Mouse (Mus musculus) liver, adult 2 months (tissue): ENCODE results near the gene D430041D05Rik. TPM values are rescaled to one million over a fixed set of nuclear protein-coding genes. Genes with fewer than 3 reads are reported as not detected.

Experiments used
- DNase-seq: peaks from one replicate; pipeline ENCODE4 v3.0.0-alpha.2; 2011; ENCODE audit warnings: low read depth, low spot score; ENCODE audit errors: extremely low read depth
- H3K27ac ChIP-seq: fragments of 200-500 bp; replicated peaks from 2 replicates; pipeline ENCODE4 v1.5.1; 2012; ENCODE audit warnings: low read depth, mild to moderate bottlenecking, control low read depth, inconsistent platforms, low read length; ENCODE audit not compliant: insufficient read depth
- H3K27me3 ChIP-seq: fragments of 200-500 bp; 2 replicates; pipeline ENCODE4 v1.6.1; 2012; ENCODE audit warnings: mild to moderate bottlenecking, moderate library complexity, low read length, inconsistent platforms; ENCODE audit not compliant: control insufficient read depth, insufficient read depth
- H3K36me3 ChIP-seq: fragments of 200-500 bp; 2 replicates; pipeline ENCODE4 v1.6.1; 2012; ENCODE audit warnings: low read length, inconsistent platforms; ENCODE audit not compliant: control insufficient read depth, insufficient read depth
- H3K4me1 ChIP-seq: fragments of 200-500 bp; 2 replicates; pipeline ENCODE4 v1.6.1; 2011; ENCODE audit warnings: low read length; ENCODE audit not compliant: control insufficient read depth, insufficient read depth
- H3K4me3 ChIP-seq: fragments of 200-500 bp; 2 replicates; pipeline ENCODE4 v1.5.1; 2011; ENCODE audit warnings: low read depth, mild to moderate bottlenecking, control low read depth, low read length, moderate library complexity; ENCODE audit not compliant: insufficient read depth
- H3K79me2 ChIP-seq: fragments of 200-500 bp; 2 replicates; pipeline ENCODE4 v1.6.1; 2012; ENCODE audit warnings: inconsistent platforms, mild to moderate bottlenecking, low read length, moderate library complexity; ENCODE audit not compliant: control insufficient read depth, insufficient read depth
- H3K9ac ChIP-seq: fragments of 200-500 bp; 2 replicates; pipeline ENCODE4 v1.6.1; 2012; ENCODE audit warnings: low read depth, mild to moderate bottlenecking, control low read depth, inconsistent platforms, low read length
- CTCF ChIP-seq: fragments of 200-500 bp; IDR thresholded peaks from 2 replicates; pipeline ENCODE4 v1.5.1; 2011; ENCODE audit warnings: low read depth, low read length, control low read depth
- POLR2A ChIP-seq: fragments of 200-500 bp; IDR thresholded peaks from 2 replicates; pipeline ENCODE4 v1.6.1; 2011; ENCODE audit warnings: low read length, control low read depth; ENCODE audit not compliant: insufficient read depth; ENCODE audit errors: extremely low read depth
- WGBS: fragments of 180-500 bp; shearing (Covaris S2); methylation state at CpG from one replicate; pipeline ENCODE4 v1.1.7; 2018; 5-methylcytosine and 5-hydroxymethylcytosine counted together
- polyA plus RNA-seq: library from polyadenylated mRNA; depleted of rRNA; stranded (reverse); fragments of >200 nt; gene quantifications from 2 replicates; pipeline ENCODE4 v1.2.3, GENCODE M21; 2012
- total RNA-seq: library from RNA; depleted of rRNA; stranded (reverse); fragments of >200 nt; gene quantifications from 2 replicates; pipeline ENCODE4 v1.2.3, GENCODE M21; 2014

Gene D430041D05Rik
- total and polyA plus RNA-seq, 2 experiments, result not detected

- no peak overlapping the region for H3K4me3 ChIP-seq
- H3K27ac ChIP-seq, result no peak overlapping the region
- no peak for TF ChIP-seq POLR2A
- TF ChIP-seq CTCF, result no peak
- no peak overlapping the region for H3K9ac ChIP-seq
- H3K27me3 ChIP-seq, result no peaks in the 10 kb centered on the region
- 53% methylated on average over 4 of the region's 4 CpGs for WGBS
- no peaks in the 10 kb centered on the region for H3K36me3 ChIP-seq
- DNase-seq, result no peak
- no peaks in the 10 kb centered on the region for H3K4me1 ChIP-seq
- no peaks in the 10 kb centered on the region for H3K79me2 ChIP-seq
Observed at GRCm38 (mm10) chr2:104184296-104184695, 226.5 kb downstream of the D430041D05Rik start.

DNA sequence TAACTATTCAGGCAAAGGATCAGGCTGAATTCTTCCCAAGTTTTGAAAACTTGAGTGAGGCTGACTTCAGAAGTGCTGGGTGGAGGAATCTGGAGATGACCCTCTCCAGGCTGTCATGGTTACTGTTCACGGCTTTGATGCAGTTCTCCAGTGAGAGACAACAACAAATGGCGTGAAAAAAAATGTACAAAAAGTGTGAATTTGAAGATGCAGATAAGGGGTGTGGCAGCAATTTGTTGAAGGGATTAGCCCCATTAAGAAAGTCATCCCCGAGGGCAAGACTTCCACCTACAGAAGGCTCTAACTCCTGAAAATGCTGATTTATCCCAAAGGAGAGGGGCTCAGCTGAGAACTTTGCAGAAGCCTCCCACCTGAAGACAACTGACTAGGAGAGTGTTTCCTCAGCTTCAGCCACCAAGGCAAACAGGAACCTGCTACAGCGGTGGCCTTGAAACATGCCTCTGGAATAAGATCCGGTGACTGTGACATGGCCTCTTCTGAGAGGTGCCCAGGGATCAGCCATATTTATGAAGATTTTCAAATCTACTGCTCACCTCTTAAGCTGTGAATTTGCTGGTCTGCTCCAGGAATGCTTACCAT is 227.5 kb downstream of the D430041D05Rik start:
- Histone ChIP-seq H3K4me3 (no peak overlapping the region), H3K9ac (no peak overlapping the region), H3K36me3 (no peaks in the 10 kb centered on the region), H3K27ac (no peak overlapping the region), H3K4me1 (no peaks in the 10 kb centered on the region), H3K79me2 (no peaks in the 10 kb centered on the region), H3K27me3 (no peaks in the 10 kb centered on the region)
- TF ChIP-seq POLR2A, result no peak
- no peak for TF ChIP-seq CTCF
- WGBS, result 72% methylated on average over 5 of the region's 5 CpGs
- DNase-seq, result no peak

- WGBS, result 65% methylated on average over 8 of the region's 8 CpGs
- TF ChIP-seq CTCF, result no peak
- no peak for TF ChIP-seq POLR2A
- no peak for DNase-seq
- Histone ChIP-seq H3K79me2 (no peaks in the 10 kb centered on the region), H3K27ac (no peak overlapping the region), H3K4me1 (no peaks in the 10 kb centered on the region; the same call in 1 of the 2 replicates), H3K9ac (no peak overlapping the region), H3K27me3 (no peaks in the 10 kb centered on the region), H3K4me3 (no peak overlapping the region), H3K36me3 (no peaks in the 10 kb centered on the region)
Observed at GRCm38 (mm10) chr2:104179636-104180035, 231.2 kb downstream of the D430041D05Rik start.

DNA sequence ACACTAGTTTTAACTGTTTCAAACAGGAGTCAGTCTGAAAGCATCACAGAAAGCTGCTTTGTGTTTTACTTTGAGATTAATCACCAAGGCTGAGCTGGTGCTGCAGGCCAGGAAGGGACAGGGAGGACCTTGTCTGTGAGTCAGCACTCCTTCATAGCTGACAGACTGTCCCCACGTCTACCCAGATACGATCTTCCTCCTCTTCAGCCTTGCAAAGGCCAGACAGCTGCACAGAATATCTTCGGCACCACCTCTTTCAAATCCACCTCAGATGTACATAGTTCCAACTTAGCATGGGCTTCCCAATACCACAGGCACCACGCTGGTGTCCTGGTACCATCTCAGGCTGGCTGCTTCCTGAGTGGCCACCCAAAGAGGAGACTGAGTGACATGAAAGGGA is 232.6 kb downstream of the D430041D05Rik start:
- 78% methylated on average over 4 of the region's 4 CpGs for WGBS
- TF ChIP-seq POLR2A (no peak), CTCF (no peak)
- no peak for DNase-seq

DNA sequence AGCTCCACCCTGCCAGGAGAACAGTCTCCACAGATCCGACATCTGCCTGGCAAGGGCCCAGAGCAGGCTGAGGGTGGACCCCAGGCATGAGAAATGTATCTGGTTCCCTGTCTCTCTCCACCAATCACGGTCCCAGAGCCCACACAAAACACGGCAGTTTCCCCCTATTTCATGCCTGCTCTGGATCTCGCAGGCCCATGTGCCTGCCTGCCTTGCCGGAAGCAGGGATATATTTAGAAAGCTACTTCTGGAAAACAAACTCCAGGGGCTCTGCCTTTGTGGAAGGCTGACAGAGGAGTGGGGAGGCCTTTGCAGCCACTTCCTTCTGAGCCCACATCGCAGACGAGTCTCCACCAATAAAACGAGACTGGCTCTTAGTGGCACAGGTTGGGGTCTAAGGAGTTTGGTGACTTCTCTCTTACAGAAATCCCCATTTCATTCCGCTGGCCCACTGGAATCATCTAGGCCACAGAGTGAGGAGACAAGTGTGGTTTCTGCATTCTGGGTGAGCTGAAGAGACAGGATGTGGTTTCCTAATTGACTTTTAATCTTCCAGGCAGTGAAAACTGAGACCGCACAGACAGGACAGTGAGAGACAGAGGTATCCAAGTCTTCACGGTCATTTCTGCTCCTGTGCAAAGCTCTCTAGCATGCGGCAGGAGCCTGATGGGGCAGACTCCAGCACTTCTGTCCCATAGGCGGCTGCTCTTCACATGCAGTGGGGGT is 233.7 kb downstream of the D430041D05Rik start:
- H3K4me3 ChIP-seq, result no peak overlapping the region
- H3K27ac ChIP-seq, result no peak overlapping the region; the same call in 1 of the 2 replicates
- H3K79me2 ChIP-seq, result no peaks in the 10 kb centered on the region
- no peaks in the 10 kb centered on the region; the same call in 1 of the 2 replicates for H3K4me1 ChIP-seq
- H3K36me3 ChIP-seq, result no peaks in the 10 kb centered on the region
- no peak overlapping the region for H3K9ac ChIP-seq
- no peaks in the 10 kb centered on the region for H3K27me3 ChIP-seq
- WGBS, result 61% methylated on average over 13 of the region's 13 CpGs
- DNase-seq, result no peak
- no peak for TF ChIP-seq POLR2A
- no peak for TF ChIP-seq CTCF

More for the DNA sequence above, 232.6 kb downstream of the D430041D05Rik start:
- no peak overlapping the region for H3K9ac ChIP-seq
- no peaks in the 10 kb centered on the region for H3K27me3 ChIP-seq
- no peak overlapping the region for H3K27ac ChIP-seq
- H3K4me1 ChIP-seq, result no peaks in the 10 kb centered on the region; the same call in 1 of the 2 replicates
- no peak overlapping the region for H3K4me3 ChIP-seq
- H3K36me3 ChIP-seq, result no peaks in the 10 kb centered on the region
- no peaks in the 10 kb centered on the region for H3K79me2 ChIP-seq
